Mouse (Mus musculus) lung, postnatal 10 days (tissue): ENCODE measurements around the gene Tnc.
A peak's percentile ranks its signal among the peaks of the same experiment; 100 is the strongest.

Source experiments
- DNase-seq: peaks from one replicate; pipeline ENCODE4 v3.0.0; 2021

The Tnc gene

DNA sequence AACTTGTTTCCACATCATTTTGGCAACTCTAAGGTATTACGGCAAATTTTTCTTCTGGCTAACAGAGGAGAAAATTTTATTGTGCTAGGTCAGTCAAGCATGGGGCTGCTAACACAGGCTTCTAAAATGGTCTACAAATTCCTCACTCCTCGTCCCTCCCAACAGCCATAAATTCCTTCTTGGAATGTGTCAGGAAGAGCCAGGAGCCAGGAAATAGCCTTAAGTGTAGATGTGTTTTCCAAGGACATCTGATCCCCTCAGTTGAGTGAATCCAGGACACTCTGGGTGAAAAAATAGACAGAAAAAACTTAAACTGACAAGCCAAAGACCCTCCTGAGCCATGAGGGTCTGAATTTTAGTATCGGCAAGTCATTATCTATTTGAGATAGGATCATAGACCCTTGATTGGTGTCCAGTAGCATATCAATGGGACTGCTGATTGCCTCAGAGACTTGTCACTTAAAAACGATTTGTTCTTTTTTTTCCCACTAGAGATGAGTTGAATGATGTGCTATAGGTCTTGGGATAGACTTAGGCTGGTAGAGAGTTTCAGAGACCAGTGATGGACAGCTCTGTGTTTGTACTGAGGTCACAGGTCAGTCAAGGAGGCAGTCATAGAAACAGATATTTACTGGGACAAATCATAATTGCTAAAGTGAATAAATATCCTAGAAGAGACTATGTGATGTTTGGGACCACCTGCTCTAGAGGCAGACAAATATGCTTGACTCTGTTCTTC, 22.6 kb downstream of the Tnc start:
- DNase-seq, result no peak

DNA sequence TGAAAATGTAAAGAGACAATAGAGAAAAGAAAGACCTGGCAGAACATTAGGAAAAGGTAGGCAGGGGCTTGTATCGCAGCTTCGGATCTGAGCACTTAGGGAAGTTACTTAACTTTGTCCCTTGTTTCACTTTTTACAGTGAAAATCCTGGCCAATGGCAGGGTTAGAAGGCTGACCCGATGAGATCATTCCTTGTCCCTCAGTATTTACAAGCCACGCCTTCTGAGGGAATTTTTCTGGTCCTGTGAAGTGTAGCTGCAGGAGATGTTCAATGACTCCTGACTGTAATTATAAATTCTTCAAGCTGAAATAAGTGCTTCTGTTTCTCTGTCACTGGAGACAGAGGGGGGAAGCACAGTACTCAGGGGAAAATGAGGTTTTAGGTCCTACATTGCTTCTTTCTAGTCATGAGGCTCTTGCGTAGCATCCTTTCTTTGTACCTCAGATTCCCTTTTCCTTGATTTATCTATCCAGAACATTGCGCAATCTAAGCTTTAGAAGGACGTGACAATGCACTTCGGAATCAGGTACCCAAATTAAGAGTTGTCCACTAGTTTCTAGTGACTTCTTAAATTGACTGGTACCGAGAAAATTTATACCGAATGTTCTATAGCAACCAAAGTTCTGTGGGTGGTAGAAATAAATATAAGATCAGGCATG, 25.8 kb downstream of the Tnc start:
- no peak for DNase-seq

DNA sequence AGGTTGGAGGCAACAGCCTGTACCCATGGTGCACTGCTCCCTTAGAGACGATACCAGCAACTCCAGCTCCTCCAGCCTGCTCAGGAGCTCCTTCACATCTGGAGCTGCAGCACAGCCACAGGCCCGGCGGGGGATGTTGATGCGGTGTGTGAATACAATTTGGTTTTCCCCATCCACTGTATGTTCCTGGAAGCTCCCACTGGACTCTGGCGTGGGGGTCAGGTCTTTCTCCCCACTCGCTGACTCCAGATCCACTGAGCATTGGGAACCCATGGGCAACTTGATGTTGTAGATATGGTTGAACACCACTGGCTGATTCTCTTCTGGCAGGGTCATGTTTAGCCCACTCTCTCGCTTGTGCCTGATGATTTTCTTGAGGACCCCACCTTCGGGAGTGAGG, 26.7 kb downstream of the Tnc start:
- DNase-seq, result no peak

DNA sequence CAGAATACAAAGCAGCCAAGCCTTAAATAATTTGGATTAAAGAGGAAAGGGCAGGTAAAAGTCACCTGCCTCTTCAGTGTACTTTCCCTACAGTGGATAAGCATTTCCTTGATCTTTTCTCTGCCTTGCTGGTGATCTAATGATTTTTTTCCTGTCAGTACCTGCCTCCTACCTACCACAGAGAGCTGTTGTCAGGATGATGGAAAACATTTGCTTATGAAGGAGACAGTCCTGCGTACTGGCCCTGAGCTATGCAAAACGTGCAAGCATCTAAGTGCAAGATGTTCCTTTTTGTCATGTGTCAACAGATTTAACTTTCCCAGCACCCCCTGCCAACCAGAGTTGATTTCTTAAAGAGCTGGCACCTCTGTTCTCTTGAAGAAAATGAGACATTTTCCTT, 35.5 kb downstream of the Tnc start:
- DNase-seq, result no peak

DNA sequence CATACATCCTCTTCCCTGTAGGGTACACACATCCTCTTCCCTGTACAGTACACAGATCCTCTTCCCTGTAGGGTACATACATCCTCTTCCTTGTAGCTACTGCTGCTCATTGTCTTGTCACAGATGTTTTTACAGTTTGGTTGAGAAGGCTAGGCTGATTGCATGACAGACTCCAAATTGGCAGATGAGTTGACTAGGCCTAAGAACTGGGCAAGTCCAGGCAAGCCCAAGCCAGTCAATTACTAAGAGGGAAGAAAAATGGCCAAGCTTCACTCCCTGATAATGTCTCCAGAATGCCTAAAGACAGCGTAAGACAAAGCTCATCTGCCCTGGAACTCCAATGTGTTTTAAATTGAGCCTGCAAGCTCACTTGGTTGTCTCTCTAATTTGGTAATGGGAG, 36.9 kb downstream of the Tnc start:
- no peak for DNase-seq

DNA sequence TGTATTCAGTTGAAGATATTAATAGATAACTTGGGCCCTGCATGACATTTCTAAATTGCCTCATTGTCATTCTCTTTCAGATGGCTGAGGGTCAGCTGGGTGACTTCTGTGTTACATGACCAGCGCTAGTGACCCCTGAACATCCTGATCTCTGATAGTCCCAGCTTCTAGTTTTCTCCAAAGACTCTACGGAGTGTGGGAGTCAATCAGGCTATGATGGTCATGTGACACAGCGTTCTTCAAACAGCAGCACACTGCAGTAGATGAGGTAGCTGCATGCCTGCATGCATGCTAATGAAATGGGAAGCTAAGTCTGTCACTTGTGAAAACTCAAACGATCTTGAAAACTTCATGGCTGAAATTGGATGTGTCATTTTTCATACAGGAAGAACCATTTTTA, 41.6 kb downstream of the Tnc start:
- DNase-seq, result no peak

DNA sequence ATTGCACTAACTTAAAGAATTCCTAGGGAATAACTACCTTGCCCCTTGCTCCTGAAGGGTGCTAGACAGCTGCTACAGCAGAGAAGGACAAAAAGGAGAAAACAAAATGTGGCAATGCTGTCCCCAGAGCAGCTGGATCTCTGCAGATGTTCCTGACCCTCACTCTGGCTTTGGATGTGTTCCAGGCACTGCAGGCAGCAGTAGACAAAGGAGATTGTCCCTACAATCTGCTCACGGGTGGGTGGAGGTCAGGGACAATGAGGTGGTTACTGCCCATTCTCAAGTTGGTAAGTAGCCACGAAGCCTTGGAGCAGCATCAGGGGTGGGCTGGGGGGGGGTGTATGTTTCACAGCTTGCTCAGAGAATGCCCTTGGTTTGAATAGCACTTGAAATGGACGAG, 43.1 kb downstream of the Tnc start:
- peak; percentile 50 for DNase-seq

DNA sequence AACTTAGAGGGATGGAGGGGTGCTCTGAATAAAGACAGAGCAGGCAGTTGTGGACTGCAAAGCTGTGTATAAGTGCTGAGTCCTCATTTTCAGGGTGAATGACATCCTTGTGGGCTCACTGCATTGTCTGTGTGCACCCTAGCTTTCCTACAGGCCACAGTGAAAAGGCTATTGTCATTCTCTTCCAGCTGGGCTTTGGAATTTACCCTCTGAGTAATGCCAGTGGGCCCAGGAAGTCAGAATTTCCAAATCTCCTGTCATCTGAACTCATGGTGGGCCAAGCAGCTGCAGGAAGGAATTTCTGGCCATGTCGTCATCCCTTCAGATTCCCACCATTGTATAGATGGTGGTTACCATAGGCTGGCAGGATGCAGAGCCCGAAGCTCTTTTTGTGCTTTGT, 44.6 kb downstream of the Tnc start:
- DNase-seq, result no peak

DNA sequence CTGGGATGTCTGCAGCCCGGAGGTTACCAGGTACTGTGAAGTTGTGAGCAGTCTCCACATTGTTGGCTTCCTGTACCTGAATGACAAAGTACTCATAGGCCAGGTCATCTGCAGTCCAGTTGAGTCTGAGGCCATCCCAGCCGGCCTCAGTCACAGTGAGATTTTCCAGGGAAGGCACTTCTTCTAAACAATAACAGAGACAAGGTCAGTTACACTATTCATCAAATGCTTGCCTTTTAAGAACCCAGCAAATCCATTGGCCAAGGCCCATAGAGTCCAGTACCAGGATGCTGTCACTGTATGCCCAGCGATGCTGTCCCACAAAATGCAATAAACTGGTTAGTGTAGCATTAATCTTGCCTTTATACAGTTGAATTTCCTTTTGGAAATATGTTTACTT, 46.0 kb downstream of the Tnc start:
- no peak for DNase-seq

DNA sequence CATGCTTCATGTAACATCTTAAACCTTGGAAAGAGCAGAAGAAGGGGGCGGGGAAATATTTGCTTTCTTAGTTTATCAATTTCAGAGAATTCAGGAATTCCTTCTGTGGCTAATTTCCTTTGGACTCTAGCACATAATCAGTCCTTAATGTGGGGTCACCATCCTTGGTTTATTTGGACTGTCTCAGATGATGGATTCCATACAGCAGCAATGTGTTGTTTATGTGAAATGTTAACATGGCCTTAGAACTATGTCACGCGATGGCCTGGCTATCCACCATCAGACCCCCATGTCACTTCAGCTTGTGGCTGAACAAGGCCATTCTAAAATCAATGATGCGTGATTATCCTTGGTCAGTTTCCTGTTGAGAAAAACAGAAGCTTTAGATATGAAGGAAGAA, 46.5 kb downstream of the Tnc start:
- DNase-seq, result no peak

DNA sequence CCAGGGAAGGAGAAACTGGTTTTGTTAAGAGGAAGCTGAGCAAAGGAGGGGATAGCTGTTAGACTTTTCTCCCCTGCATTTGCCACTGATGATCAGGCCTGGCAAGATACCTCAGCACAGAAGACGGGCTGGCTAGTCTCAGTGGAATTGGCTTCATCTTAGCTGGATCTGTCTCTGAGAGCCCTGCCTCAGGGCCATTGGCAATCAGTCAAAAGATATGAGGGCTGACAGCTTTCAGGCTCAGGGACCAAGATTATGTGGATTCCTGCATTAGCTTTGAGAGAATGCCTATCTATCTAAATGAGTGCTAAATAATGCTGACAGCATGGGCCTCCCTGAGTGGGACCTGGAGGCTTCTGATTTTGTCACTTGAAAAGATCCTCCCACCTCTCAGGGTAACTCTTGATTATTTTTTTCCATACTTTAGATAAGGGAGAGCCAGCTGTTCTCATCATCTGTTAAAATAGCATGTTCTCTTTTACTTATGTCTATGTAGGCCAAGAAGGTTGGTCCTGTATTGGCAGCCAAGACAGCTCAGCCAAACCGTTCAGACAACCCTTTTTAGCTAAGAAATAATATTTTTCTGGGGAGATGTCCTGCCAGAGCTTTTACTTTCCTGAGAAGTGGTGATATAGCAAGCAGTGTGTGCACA, 53.2 kb downstream of the Tnc start:
- DNase-seq, result no peak

DNA sequence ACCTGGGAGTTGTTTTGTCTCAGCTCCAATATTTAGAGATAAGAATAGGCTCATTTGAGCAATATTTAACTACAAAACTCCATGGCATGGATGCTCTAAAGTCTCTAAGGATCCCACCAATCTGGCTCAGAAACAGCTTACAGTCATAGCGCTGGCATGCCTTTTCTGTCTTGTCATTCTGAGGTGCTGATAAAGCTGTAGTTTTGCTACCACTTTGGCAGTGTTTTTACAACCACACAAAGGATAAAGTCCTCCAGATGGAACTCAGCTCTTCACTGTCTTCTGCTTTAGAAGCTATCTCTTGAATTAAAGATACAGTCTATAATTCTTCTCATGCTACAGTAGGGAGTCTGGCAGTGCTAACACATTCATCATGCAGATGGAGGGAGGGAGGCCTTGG, 56.6 kb downstream of the Tnc start:
- no peak for DNase-seq

DNA sequence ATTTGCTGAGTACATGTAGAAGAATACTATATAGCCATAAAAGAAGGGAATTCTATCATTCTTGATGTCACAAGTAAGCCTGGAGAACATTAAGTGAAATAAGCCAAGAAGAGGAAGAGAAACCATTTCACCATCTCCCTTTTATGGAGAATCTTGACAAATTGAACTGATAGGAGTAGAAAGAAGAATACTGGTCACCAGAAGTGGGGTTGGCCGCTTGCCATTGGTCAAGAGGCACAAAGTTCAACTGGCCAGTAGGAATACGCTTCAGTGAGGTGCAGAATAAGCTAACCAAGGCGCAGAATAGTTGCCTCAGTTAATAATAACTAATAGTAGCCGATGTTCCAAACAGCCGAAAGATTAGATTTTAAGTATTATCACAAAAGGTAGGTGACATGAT, 58.7 kb downstream of the Tnc start:
- no peak for DNase-seq

DNA sequence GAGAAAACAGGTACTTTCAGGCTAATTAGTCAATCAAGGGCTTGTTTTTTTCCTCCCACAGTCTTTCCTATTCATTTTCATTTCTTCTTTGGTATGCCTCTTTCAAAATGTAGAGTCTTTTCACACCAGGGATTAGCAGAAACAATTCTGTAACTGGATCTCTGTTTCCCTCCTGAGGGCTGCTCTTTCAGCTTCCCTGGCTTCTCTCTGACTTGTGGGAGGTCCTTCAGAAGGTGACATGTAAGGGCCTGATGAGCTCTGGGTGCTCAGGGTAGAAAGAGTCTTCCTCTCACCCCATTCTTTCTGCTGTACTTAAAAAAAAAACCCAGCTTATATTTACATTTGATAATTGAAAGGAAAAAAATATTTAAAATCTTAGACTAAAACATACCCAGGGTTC, 60.2 kb downstream of the Tnc start:
- no peak for DNase-seq

DNA sequence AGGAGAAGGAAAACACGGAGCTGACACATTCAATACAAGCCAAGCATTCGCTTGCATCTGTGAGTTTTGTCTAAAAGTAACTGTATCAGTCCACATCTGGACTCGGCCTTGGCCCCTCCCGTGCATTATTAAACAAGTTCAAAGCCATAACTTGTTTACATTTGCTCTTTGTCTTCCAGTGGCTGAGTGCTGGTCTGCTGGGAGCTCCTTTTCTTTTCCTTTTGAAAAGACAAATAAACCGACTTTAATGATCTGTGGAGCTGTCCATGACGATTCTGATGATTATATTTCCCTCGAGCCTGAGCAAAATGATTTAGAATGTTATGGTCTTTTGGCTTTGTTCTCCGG, 63.7 kb downstream of the Tnc start:
- no peak for DNase-seq

DNA sequence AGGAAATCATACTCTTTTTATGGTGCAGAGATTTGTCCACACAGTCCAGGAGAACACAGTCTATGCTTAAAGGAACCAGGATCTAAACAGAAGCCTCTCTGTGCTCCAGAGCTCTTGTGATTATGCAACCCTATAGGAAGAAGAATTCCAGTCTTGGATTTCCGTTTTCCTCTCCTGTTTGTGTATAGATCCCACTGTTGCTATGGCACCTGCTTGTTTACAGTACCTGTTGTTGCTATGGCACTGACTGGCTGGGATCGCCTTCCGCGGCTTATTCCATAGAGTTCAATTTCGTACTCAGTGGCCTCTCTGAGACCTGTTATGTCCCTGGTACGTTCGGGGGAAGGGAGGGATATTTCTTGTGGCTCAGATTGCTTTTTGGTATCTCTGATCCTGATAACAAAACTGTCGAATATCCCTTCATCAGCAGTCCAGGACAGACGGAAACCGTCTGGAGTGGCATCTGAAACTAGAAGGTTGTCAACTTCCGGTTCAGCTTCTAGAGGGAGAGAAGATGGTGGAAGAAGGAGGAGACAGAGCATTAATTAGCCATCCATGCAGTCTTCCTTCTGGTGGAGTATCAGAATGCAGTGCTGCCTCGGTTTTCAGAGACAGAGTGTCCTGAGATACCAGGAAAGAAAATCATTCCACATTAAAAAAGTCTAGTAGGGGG, 64.3 kb downstream of the Tnc start:
- DNase-seq, result no peak

DNA sequence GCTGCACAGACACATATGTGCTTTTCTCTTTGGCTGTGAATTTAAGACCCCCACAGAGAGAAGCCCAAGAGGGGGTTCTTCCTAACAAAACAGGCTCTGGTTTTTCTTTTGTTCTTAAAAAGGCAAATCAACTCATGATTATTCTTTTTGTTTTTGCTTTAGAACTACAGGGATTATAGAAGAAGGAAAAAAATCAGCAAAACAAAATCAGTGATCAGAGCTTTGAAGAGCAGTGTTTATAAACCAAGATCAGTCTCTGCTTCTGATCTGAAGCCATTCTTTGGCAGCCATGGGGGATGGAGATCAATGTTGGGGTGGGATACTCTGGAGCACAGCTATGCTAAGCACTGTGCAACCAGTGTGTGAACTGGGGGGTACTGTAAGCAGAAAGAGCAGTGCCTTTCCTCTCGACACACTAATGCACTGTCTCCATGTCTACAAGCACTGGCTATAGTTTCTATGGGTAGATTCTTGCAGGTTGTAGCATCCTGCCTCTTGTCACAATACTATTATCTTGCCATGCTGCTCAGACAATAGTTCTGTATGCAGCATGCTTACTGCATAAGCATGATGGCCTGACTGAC, 66.5 kb downstream of the Tnc start:
- DNase-seq, result no peak

DNA sequence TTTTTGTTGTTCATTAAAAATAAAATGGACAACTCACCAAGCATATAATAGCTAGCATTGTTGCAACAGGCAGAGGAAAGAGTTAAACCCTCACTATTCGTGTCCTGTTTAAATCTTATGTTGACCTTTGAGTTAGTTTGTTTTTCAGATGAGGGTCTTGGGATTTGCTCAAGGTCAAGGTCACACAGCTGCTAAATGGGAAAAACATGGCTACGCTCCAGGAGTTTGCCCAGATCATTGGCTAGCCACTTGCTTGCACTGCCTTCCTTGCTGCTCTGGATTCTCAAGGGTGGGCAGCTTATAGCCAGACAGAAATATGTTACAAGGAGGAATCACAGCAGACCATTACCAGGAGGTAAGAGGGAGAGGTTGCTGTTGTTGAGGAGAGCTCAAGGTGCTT, 67.2 kb downstream of the Tnc start:
- no peak for DNase-seq

DNA sequence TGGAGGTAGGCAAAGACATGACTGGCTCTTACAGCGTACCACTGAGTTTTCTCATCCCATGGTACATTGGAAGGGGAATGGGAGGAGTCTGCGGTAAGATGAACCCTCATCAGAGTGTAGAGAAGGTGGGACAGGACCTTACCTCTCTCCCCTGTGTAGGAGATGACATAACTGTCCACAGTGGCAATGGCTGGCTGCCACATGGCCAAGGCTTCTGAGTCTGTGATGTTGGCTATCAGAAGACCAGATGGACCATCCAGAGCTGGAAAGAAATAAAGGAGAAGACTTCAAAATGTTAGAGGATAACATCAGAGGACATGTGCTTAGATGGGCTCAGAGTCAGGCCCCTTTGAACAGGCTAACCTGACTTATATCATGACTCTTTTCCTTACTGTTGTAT, 74.3 kb downstream of the Tnc start:
- DNase-seq, result no peak

DNA sequence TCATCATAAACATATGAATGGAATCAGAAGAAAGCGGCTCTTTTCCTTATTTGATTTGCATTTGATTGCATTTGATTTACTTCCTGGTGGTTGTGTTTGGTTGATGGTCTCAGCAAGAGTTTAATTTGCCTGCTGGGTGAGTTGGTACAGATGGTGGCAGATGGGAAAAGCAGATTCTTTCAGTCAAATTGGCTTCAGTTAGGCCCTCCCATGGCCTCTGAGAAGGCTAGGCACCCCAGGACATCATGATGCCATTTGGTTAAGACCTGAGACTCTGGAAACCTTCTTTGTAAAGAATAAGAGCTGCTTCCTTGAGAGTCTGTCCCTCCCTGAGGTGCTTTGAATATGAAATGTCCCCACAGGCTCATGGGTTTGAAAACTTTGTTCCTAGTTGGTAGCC, 75.1 kb downstream of the Tnc start:
- no peak for DNase-seq

DNA sequence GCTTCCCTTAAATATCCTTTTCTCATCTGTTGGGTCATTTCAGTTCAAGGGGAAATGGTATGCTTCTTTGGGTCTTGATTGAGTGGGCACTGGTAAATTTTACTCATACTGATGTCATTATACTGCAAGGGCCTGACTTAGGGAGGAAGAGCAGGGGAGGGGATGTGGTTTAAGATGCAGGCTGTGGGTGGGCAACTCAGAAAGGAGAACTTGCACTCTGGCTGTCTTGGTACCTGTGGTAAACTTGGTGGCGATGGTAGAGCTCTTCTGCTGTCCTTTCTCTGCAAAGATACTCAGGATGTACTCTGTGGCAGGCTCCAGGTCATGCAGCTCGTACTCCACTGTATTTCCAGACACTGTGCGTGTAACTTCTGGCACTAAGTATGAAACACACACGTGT, 75.9 kb downstream of the Tnc start:
- DNase-seq, result no peak

DNA sequence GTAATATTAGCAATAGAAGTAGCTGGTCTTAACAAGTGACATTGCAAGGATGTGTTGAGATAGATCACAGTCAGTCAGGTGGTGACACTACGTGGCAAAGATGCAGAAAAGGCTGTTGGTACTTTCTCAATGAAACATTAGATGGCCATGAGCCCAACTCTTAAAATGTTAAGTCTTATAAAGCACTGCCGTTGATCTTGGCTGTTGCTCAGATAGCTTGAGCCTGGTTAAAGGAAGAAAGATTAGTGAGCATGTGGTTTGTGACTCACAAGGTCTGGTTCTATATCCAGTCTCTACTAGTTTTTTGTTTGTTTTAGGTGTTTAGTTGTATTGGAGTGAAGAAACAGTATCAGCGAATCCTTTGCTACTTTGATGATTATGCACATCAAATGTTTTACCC, 76.9 kb downstream of the Tnc start:
- no peak for DNase-seq

DNA sequence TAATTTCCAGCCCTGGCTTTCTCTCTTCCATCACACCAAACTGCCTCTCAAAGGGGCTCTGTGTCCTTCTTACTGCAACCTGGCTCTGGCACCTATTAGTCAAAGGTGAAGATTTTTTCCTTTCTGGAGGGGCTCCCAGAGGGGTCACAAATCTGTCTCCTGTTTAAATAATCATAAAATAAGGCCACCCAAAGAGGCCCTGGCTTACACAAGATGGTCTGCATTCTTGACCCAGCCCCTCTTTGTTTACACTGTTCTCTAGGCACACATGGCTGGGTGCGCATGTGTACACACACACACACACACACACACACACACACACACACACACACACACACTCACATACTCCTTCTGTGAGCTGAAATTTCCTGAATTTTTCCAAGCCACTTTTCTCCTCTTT, 83.4 kb downstream of the Tnc start:
- DNase-seq, result no peak
